Mouse (Mus musculus): Measurements from ENCODE around the gene Ssr2.

The Ssr2 gene

GRCm38 (mm10) chr3:88541622-88542401 lies 33.9 kb upstream of the Ssr2 start:
- no peak for DNase-seq (ENCODE audit: low spot score)

- no peak for DNase-seq (ENCODE audit: low spot score)
Observed at GRCm38 (mm10) chr3:88542486-88542885, 33.2 kb upstream of the Ssr2 start.

GRCm38 (mm10) chr3:88543174-88543573 lies 32.5 kb upstream of the Ssr2 start:
- DNase-seq (ENCODE audit: low spot score), result no peak

- DNase-seq (ENCODE audit: low spot score), result no peak
Observed at GRCm38 (mm10) chr3:88543651-88544410, 31.8 kb upstream of the Ssr2 start.

GRCm38 (mm10) chr3:88544514-88544913 lies 31.2 kb upstream of the Ssr2 start:
- no peak for DNase-seq (ENCODE audit: low spot score)

- no peak for DNase-seq (ENCODE audit: low spot score)
Observed at GRCm38 (mm10) chr3:88544955-88545591, 30.6 kb upstream of the Ssr2 start.

- no peak for DNase-seq (ENCODE audit: low spot score)
Observed at GRCm38 (mm10) chr3:88546674-88547418, 28.8 kb upstream of the Ssr2 start.

GRCm38 (mm10) chr3:88548180-88548917 lies 27.3 kb upstream of the Ssr2 start, which contains the start of gene Rab25:
TSS of gene Rab25 (minus strand) at chr3:88548300.
- no peak for DNase-seq (ENCODE audit: low spot score)

GRCm38 (mm10) chr3:88551586-88551985 lies 24.1 kb upstream of the Ssr2 start:
- no peak for DNase-seq (ENCODE audit: low spot score)

GRCm38 (mm10) chr3:88552082-88552645 lies 23.5 kb upstream of the Ssr2 start:
- no peak for DNase-seq (ENCODE audit: low spot score)

GRCm38 (mm10) chr3:88552676-88553524 lies 22.8 kb upstream of the Ssr2 start, which contains the start of gene Lamtor2:
TSS of gene Lamtor2 (minus strand) at chr3:88553074.
- DNase-seq (ENCODE audit: low spot score), result peak; percentile 99

GRCm38 (mm10) chr3:88553525-88553879 lies 22.2 kb upstream of the Ssr2 start, which contains the start of gene Ubqln4:
TSS of gene Ubqln4 (plus strand) at chr3:88553758.
- peak; percentile 90 for DNase-seq (ENCODE audit: low spot score)

GRCm38 (mm10) chr3:88553880-88554586 lies 21.6 kb upstream of the Ssr2 start:
- no peak for DNase-seq (ENCODE audit: low spot score)

GRCm38 (mm10) chr3:88555069-88555605 lies 20.5 kb upstream of the Ssr2 start:
- DNase-seq (ENCODE audit: low spot score), result no peak

- DNase-seq (ENCODE audit: low spot score), result no peak
Observed at GRCm38 (mm10) chr3:88555731-88556130, 19.9 kb upstream of the Ssr2 start.

GRCm38 (mm10) chr3:88556616-88557015 lies 19.1 kb upstream of the Ssr2 start:
- DNase-seq (ENCODE audit: low spot score), result no peak

- DNase-seq (ENCODE audit: low spot score), result no peak
Observed at GRCm38 (mm10) chr3:88559596-88559995, 16.1 kb upstream of the Ssr2 start.

- DNase-seq (ENCODE audit: low spot score), result no peak
Observed at GRCm38 (mm10) chr3:88561989-88562388, 13.7 kb upstream of the Ssr2 start.

GRCm38 (mm10) chr3:88563442-88563841 lies 12.2 kb upstream of the Ssr2 start:
- DNase-seq (ENCODE audit: low spot score), result no peak

All from layer of hippocampus, adult 11-12 months (tissue).